Mouse (Mus musculus) ES-E14 (cell line): ENCODE measurements around the gene Smoc1. TPM values are rescaled to one million over a fixed set of nuclear protein-coding genes. Genes with fewer than 3 reads are reported as not detected.

ENCODE experiments used
- DNase-seq: peaks from one replicate; pipeline ENCODE4 v3.0.0-alpha.2; 2013; ENCODE audit warnings: low read depth, low spot score
- H3K27ac ChIP-seq: 2 replicates; pipeline ENCODE4 v1.5.1; 2012; ENCODE audit warnings: low read depth, mild to moderate bottlenecking, low read length, moderate library complexity, mixed read lengths; ENCODE audit not compliant: poor library complexity, insufficient read depth, severe bottlenecking
- H3K36me3 ChIP-seq: 2 replicates; pipeline ENCODE4 v1.6.1; 2012; ENCODE audit warnings: mild to moderate bottlenecking, low read length, moderate library complexity, mixed read lengths; ENCODE audit not compliant: control insufficient read depth, poor library complexity, insufficient read depth, severe bottlenecking
- H3K4me1 ChIP-seq, 2 experiments: fragments of 150-350 bp in 1 of 2; sonication (generic) in 1 of 2; 2 replicates each; pipeline ENCODE4 v1.6.1; 2012; ENCODE audit warnings: low read length in 2 of 2, mild to moderate bottlenecking in 1 of 2, mixed read lengths in 1 of 2; ENCODE audit not compliant: control insufficient read depth in 2 of 2, insufficient read depth in 2 of 2, poor library complexity in 1 of 2
- H3K4me3 ChIP-seq, 2 experiments: fragments of 150-350 bp in 1 of 2; sonication (generic) in 1 of 2; 2 replicates each; pipeline ENCODE4 v1.5.1; 2012; ENCODE audit warnings: low read length in 2 of 2, low read depth in 1 of 2, mild to moderate bottlenecking in 1 of 2, mixed read lengths in 1 of 2; ENCODE audit not compliant: insufficient read depth in 1 of 2, poor library complexity in 1 of 2, severe bottlenecking in 1 of 2
- H3K9ac ChIP-seq: 2 replicates; pipeline ENCODE4 v1.6.1; 2012; ENCODE audit warnings: low read depth, mild to moderate bottlenecking, low read length, mixed read lengths; ENCODE audit not compliant: poor library complexity, insufficient read depth, severe bottlenecking
- H3K9me3 ChIP-seq: fragments of 150-350 bp; sonication (generic); 2 replicates; pipeline ENCODE4 v1.6.1; 2012; ENCODE audit warnings: low read depth, mild to moderate bottlenecking, low read length; ENCODE audit not compliant: control insufficient read depth, insufficient read depth
- CHD2 ChIP-seq: IDR thresholded peaks from 2 replicates; pipeline ENCODE4 v1.6.1; 2014; ENCODE audit warnings: mild to moderate bottlenecking, low read depth, low read length, inconsistent platforms
- HCFC1 ChIP-seq: IDR thresholded peaks from 2 replicates; pipeline ENCODE4 v1.6.1; 2012; ENCODE audit warnings: low read length, inconsistent platforms, borderline replicate concordance; ENCODE audit not compliant: insufficient read depth
- MAFK ChIP-seq: IDR thresholded peaks from 2 replicates; pipeline ENCODE4 v1.6.1; 2014; ENCODE audit warnings: mild to moderate bottlenecking, low read depth, low read length, inconsistent platforms; ENCODE audit not compliant: insufficient read depth
- ZC3H11A ChIP-seq: IDR thresholded peaks from 2 replicates; pipeline ENCODE4 v1.6.1; 2012; ENCODE audit warnings: low read depth, mild to moderate bottlenecking, inconsistent platforms, low read length, borderline replicate concordance
- ZNF384 ChIP-seq: IDR thresholded peaks from 2 replicates; pipeline ENCODE4 v1.6.1; 2012; ENCODE audit warnings: low read depth, low read length, inconsistent platforms
- in situ Hi-C, 2 experiments: fragments of 600-800 bp; cut with MboI; formaldehyde crosslinking; loops; one replicate each; pipeline ENCODE4 v1.15.1; 2025; ENCODE audit warnings: low sequenced_read_pairs in 2 of 2, inconsistent platforms in 1 of 2; ENCODE audit not compliant: unreplicated experiment in 2 of 2
- total RNA-seq: library from RNA; depleted of rRNA; stranded (reverse); fragments of 300-350 nt; gene quantifications from 2 replicates; pipeline ENCODE4 v1.2.3, GENCODE M21; 2012; rRNA removed

The Smoc1 gene
- total RNA-seq, 1 experiment = 15.3 TPM

DNA sequence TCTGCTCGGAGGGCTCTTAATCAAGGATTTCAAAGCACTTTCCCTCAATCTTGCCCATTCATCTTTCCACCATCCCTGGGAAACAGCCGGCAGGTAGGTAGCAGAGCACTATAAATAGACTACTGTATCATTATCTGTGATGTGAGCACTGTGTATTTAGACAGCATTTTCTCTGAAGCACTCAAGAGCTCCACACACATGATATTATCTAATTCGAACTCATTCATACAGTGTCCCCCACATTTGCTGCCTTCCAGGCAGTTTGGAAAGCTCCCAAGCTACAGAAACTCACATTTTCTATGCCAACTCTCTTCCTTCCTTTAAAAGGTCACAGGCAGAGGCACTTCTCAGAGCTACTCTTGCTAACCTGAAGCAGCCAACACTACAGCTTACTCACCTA lies 200.0 kb downstream of the Smoc1 start:
- TF ChIP-seq CHD2 (no peak), ZNF384 (no peak), ZC3H11A (no peak), MAFK (no peak), HCFC1 (no peak)
- H3K9ac ChIP-seq = no peak overlapping the region
- H3K9me3 ChIP-seq = no peaks in the 10 kb centered on the region
- H3K4me3 ChIP-seq = no peak overlapping the region
- in situ Hi-C loops = no loop called here
- no peaks in the 10 kb centered on the region for H3K4me1 ChIP-seq
- no peak for DNase-seq
- no peak overlapping the region for H3K27ac ChIP-seq
- H3K36me3 ChIP-seq = no peaks in the 10 kb centered on the region

DNA sequence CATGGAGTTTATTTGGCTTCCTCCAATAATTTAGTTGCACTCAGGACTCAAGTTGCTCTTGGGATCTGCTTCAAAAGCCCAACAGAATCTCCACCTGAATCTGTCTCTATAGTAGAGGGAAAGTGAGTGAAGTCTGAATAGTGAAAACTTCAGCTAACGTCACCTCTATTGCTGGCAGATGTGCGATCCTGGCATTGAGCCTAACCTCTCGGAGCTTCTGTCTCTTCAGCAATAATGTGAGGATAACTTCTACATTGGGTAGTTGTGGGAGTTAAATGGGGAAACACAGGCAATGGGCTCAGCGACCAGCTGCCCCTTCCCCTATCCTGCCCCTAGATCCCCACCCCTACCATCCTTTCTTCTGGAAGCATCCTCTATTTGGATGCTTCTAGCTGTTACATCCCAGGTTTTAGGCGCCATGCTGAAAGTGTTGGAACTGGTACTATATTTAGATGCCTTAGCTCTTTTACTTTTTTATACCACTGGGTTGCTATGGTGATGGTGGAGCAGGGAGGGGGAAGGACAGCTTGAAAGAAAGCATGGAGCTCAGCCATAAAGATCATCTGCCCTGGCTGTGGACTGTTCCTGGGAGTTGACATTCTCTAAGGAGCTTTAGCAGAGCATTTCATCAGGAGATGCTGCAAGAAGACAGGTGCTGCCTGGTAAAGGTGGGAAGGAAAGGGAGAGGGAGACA lies 201.3 kb downstream of the Smoc1 start:
- in situ Hi-C loops = no loop called here
- no peak for DNase-seq

GRCm38 (mm10) chr12:81233746-81234380 lies 207.3 kb downstream of the Smoc1 start:
- in situ Hi-C loops = no loop called here
- no peak for DNase-seq
- Histone ChIP-seq H3K4me1 (no peaks in the 10 kb centered on the region), H3K9ac (no peak overlapping the region), H3K9me3 (no peaks in the 10 kb centered on the region), H3K4me3 (no peak overlapping the region), H3K36me3 (no peaks in the 10 kb centered on the region), H3K27ac (no peak overlapping the region)
- TF ChIP-seq HCFC1 = no peak
- no peak for TF ChIP-seq MAFK
- no peak for TF ChIP-seq CHD2
- no peak for TF ChIP-seq ZNF384
- TF ChIP-seq ZC3H11A = no peak

More for the DNA sequence above, 201.3 kb downstream of the Smoc1 start:
- H3K4me1 ChIP-seq = no peaks in the 10 kb centered on the region
- H3K9ac ChIP-seq = no peak overlapping the region
- H3K27ac ChIP-seq = no peak overlapping the region
- H3K9me3 ChIP-seq = no peaks in the 10 kb centered on the region
- no peaks in the 10 kb centered on the region for H3K36me3 ChIP-seq
- TF ChIP-seq HCFC1 (no peak), ZC3H11A (no peak), MAFK (no peak), CHD2 (no peak), ZNF384 (no peak)
- no peak overlapping the region for H3K4me3 ChIP-seq

DNA sequence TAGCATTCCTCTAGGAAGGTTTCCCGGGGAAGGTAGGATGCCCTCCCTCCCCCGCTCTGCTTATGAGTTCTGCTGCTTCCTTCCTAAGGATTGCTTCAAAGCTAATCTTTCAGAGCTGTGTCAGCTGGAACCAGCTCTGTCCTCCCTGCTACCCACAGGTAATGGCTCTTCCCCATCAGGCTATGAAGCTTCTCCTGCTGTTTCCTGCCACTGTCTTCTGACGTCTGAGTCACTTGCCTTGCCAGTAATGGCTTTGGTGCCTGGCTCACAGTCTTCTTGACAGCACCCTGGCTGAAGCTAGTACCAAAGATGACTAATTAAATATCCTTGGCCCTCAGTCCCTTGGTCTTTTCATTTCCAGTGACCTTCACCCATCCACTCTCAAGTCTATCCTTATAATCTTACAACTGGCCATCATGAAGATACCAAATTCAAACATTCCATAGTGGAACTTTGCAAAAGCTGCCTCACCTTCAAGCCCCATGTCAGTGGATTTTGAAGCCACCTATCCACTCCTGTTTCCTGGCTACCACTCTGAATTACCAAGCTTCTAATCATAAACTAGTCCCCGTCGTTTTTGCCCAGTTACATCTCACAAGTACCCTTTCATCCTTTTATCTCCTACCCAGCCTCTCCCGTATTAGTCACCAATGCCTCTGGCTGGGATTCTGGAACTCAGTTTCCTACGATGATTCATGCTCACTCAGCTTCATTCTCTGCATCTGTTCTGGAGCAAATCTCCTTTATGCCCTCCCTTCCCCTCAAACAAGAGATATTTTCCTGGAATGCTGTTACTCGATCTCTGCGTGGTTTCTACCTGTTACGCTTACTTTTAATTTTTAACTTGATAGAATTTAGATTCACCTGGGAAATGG lies 209.1 kb downstream of the Smoc1 start:
- in situ Hi-C loops = no loop called here
- TF ChIP-seq HCFC1 (no peak), MAFK (no peak), ZNF384 (no peak), ZC3H11A (no peak), CHD2 (no peak)
- no peak overlapping the region for H3K4me3 ChIP-seq
- no peaks in the 10 kb centered on the region for H3K9me3 ChIP-seq
- H3K9ac ChIP-seq = no peak overlapping the region
- no peak for DNase-seq
- H3K36me3 ChIP-seq = no peaks in the 10 kb centered on the region
- H3K27ac ChIP-seq = no peak overlapping the region
- H3K4me1 ChIP-seq = no peaks in the 10 kb centered on the region

Other genes starting within 250 kb of the Smoc1 start
- gene Susd6, start 236.3 kb upstream of the Smoc1 start, total RNA-seq = 49.5 and 65.6 TPM in 2 replicates
- gene Srsf5, start 81.3 kb upstream of the Smoc1 start, total RNA-seq = 396 and 508 TPM in 2 replicates
- gene Slc10a1, start 58.1 kb upstream of the Smoc1 start, total RNA-seq = 0.54 and 0.79 TPM in 2 replicates